Mouse (Mus musculus) spleen, adult 2 months (tissue): ENCODE results near the gene Mrm2.

Experiments
- CTCF ChIP-seq: fragments of 200-500 bp; IDR thresholded peaks from 2 replicates; pipeline ENCODE4 v1.5.1; 2011; ENCODE audit warnings: mild to moderate bottlenecking, inconsistent platforms; ENCODE audit not compliant: insufficient read depth, insufficient read length, insufficient replicate concordance; ENCODE audit errors: extremely low read depth
- POLR2A ChIP-seq: fragments of 200-500 bp; IDR thresholded peaks from 2 replicates; pipeline ENCODE4 v1.6.1; 2011; ENCODE audit warnings: low read depth, low read length, inconsistent platforms

- TF ChIP-seq CTCF, result no peak
- no peak for TF ChIP-seq POLR2A
These were observed 51.5 kb downstream of the Mrm2 start for GRCm38 (mm10) chr5:140280205-140280604.
